Mouse (Mus musculus) layer of hippocampus, adult 2 months (tissue): ENCODE measurements around the gene Gpr83. TPM values are rescaled to one million over a fixed set of nuclear protein-coding genes. Genes with fewer than 3 reads are reported as not detected.

Source experiments
- DNase-seq, 2 experiments: peaks; one replicate each; pipeline ENCODE4 v3.0.0; 2022; ENCODE audit warnings: low spot score in 2 of 2
- H3K27ac ChIP-seq: fragments of 200-600 bp; 2 replicates; pipeline ENCODE4 v1.8.1; 2022
- H3K4me3 ChIP-seq: fragments of 200-600 bp; 2 replicates; pipeline ENCODE4 v1.8.1; 2022; ENCODE audit warnings: mild to moderate bottlenecking
- CTCF ChIP-seq: fragments of 200-600 bp; conservative IDR thresholded peaks from 2 replicates; pipeline ENCODE4 v1.8.1; 2022; ENCODE audit warnings: antibody characterized with exemption, mild to moderate bottlenecking, moderate library complexity
- long read RNA-seq, 2 experiments: library from polyadenylated mRNA; stranded (forward); transcript quantifications; one replicate each; pipeline ENCODE4 v2.0.0; 2021; ENCODE audit warnings: borderline mapping rate in 2 of 2
- total RNA-seq, 2 experiments: library from RNA; stranded (reverse); gene quantifications; 2 replicates each; pipeline ENCODE4 v1.2.3; 2021

Gene Gpr83
- total RNA-seq = 10 to 100 TPM; 12.7 to 12.9 TPM
- long read RNA-seq, experiment 1, transcript Gpr83-201 (4 exons, 3,586 nt) = major isoform, 13 of 16 reads
- long read RNA-seq, experiment 1, partial matches to known transcripts = 0 of 16 reads
- long read RNA-seq, experiment 1, other reads (novel, unspliced or antisense) = 2 of 16 reads
- long read RNA-seq, experiment 2, transcript Gpr83-201 (4 exons, 3,586 nt) = major isoform, 17 of 21 reads
- long read RNA-seq, experiment 2, partial matches to known transcripts = 0 of 21 reads
- long read RNA-seq, experiment 2, other reads (novel, unspliced or antisense) = 3 of 21 reads

GRCm38 (mm10) chr9:14859868-14860639, at the start of gene Gpr83:
TSS of gene Gpr83 (plus strand) at chr9:14860210.
- Histone ChIP-seq H3K4me3 (peak within 1 kb of the TSS; percentile 64), H3K27ac (peak within 1 kb of the TSS; percentile 69)
- DNase-seq = peak; percentile 20 to 51
- no peak for TF ChIP-seq CTCF

DNA sequence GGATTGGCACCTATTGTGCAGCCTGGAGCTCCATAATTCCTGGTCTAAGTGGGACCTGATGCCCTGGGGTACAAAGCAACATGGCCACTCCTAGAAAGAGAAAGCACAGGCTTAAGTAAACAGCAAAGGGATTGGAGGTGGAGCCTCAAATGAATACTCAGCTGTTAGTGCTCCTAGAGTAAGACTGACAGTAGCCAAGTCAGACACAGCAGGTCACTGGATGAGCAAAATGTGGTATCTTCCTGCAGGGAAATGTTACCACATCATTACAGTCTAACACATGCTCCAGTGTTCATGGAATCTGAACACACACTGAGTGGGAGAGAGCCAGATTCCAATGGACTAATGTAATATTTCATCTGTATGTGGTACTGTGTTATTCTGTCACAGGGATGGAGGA, 38.6 kb upstream of the Gpr83 start:
- Histone ChIP-seq H3K4me3 (no peak overlapping the region), H3K27ac (no peak overlapping the region)
- no peak for DNase-seq
- no peak for TF ChIP-seq CTCF

GRCm38 (mm10) chr9:14824840-14825239, 35.2 kb upstream of the Gpr83 start:
- no peak overlapping the region for H3K27ac ChIP-seq
- TF ChIP-seq CTCF = no peak; the same call in 1 of the 2 replicates
- no peak for DNase-seq
- H3K4me3 ChIP-seq = no peak overlapping the region

- no peak for DNase-seq
- Histone ChIP-seq H3K4me3 (no peak overlapping the region), H3K27ac (no peak overlapping the region)
- no peak for TF ChIP-seq CTCF
Measured at GRCm38 (mm10) chr9:14827875-14828274, 32.1 kb upstream of the Gpr83 start.

DNA sequence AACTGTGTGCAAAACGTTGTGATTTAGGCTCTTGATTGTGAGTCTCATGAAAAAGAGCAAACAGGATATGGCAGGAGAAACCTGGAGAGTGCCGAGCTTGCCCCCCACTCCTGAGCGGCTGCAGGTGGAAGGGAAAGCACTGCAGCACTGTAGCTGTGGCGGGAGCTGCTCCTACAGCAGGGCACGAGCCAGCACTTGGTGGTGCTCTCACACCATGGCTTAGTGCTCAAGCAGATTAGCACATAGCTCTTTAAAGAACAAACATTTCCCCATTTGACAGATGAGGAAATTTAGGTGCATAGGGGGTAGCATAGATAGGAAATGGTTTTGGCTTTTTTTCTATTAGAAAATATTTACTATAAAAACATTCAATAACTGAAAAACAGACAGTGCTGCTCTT, 28.0 kb upstream of the Gpr83 start:
- H3K27ac ChIP-seq = no peak overlapping the region
- H3K4me3 ChIP-seq = no peak overlapping the region
- DNase-seq = no peak
- peak; percentile 40 for TF ChIP-seq CTCF

- TF ChIP-seq CTCF = no peak
- no peak overlapping the region for H3K4me3 ChIP-seq
- no peak overlapping the region for H3K27ac ChIP-seq
- DNase-seq = no peak
Measured at GRCm38 (mm10) chr9:14835335-14836075, 24.5 kb upstream of the Gpr83 start.

- DNase-seq = no peak
- Histone ChIP-seq H3K27ac (no peak overlapping the region), H3K4me3 (no peak overlapping the region)
- TF ChIP-seq CTCF = no peak
Measured at GRCm38 (mm10) chr9:14839527-14839926, 20.5 kb upstream of the Gpr83 start.

DNA sequence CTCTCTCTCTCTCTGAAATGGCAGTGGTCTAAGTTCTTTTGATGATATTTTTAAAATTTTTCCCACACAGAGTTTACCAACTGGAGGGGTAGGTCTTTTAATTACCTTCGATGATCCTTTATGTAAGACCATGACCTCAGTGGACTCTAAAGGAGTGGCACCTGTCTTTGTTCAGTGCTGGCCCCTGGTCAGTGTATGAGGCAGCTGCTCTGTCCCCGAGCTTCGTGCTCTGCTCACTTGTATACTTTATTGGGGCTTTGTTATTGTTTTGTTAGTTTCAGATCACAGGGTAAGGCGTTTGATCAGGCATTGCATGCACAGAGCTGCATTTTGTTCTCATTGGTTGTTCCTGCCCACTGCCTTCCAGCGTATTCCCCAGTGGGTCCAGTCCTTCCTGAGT, 20.0 kb upstream of the Gpr83 start:
- no peak for DNase-seq
- TF ChIP-seq CTCF = no peak
- H3K4me3 ChIP-seq = no peak overlapping the region
- H3K27ac ChIP-seq = no peak overlapping the region

- DNase-seq = no peak
- no peak overlapping the region for H3K4me3 ChIP-seq
- H3K27ac ChIP-seq = no peak overlapping the region
- TF ChIP-seq CTCF = no peak
Measured at GRCm38 (mm10) chr9:14841878-14842761, 17.9 kb upstream of the Gpr83 start.

GRCm38 (mm10) chr9:14843311-14843857, 16.6 kb upstream of the Gpr83 start:
- DNase-seq = no peak
- no peak for TF ChIP-seq CTCF
- Histone ChIP-seq H3K4me3 (no peak overlapping the region), H3K27ac (no peak overlapping the region)

DNA sequence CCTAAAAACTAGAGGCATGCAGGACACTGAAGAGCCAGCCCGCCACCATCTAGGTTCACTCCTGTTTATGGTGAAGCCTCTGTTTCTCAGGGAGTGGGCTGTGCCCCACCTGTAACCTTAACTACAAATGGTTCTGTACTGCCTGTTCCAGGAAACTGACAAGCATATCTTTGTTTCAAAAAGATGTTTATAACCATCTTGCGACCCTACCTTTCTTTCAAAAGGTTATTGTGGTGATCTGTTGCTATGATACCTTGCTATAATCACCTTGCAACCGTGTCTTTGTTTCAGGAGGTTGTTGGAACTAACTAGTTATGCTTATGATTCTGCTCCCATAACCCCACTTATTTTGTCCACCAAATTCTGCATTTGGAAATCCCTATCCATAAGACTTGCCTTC, 16.1 kb upstream of the Gpr83 start:
- Histone ChIP-seq H3K4me3 (no peak overlapping the region), H3K27ac (no peak overlapping the region)
- DNase-seq = no peak
- TF ChIP-seq CTCF = no peak

- peak; percentile 72 for TF ChIP-seq CTCF
- no peak overlapping the region for H3K4me3 ChIP-seq
- no peak overlapping the region for H3K27ac ChIP-seq
- no peak for DNase-seq
Measured at GRCm38 (mm10) chr9:14846428-14846827, 13.6 kb upstream of the Gpr83 start.
